Mouse (Mus musculus): Measurements from ENCODE around the gene Sh2d5. TPM values are rescaled to one million over a fixed set of nuclear protein-coding genes. Genes with fewer than 3 reads are reported as not detected.
A peak's percentile ranks its signal among the peaks of the same experiment; 100 is the strongest.

Sh2d5 gene
- total RNA-seq, 2 experiments from 2014 or later: 19.1 to 21.5 TPM

DNA sequence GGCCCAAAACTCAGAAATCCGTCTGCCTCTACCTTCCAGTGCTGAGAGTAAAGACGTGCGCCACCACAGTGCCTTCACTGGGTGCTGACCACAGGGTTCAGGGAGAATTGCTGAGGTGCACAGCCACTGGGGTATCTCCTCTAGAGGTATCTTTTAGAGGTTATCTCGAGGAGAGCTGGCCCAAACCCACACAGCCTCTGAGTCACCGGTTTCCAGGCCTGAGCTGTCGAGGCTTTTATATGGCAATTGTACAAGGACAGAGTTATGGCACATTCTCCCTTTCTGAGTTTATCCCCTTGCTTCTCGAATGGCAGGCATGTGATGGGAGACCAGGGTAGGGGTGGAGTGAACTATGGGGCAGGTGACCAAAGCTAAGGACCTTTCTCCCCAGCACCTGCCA lies 8.5 kb downstream of the Sh2d5 start:
- no peak for DNase-seq (ENCODE audit: low spot score in 2 of 2)

DNA sequence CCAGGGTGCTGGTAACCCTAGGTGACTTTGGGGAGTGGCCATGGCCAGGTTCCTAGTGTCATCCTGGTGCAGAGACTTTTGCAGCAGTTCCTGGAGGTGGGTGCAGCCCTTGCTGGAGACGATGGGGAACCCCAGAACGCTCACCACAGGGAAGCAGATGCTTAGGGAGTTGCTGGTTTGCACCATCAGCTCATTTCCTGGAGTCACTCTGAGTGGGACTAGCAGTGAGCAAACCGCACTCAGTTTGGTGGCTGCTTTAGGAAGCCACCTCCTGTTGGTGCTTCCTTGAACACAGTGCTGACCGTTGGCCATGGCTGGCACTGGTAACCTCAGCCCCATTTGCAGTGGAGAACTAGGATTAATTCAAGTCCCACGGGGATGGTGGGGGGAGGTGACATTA lies 9.3 kb downstream of the Sh2d5 start:
- DNase-seq (ENCODE audit: low spot score in 2 of 2): no peak

DNA sequence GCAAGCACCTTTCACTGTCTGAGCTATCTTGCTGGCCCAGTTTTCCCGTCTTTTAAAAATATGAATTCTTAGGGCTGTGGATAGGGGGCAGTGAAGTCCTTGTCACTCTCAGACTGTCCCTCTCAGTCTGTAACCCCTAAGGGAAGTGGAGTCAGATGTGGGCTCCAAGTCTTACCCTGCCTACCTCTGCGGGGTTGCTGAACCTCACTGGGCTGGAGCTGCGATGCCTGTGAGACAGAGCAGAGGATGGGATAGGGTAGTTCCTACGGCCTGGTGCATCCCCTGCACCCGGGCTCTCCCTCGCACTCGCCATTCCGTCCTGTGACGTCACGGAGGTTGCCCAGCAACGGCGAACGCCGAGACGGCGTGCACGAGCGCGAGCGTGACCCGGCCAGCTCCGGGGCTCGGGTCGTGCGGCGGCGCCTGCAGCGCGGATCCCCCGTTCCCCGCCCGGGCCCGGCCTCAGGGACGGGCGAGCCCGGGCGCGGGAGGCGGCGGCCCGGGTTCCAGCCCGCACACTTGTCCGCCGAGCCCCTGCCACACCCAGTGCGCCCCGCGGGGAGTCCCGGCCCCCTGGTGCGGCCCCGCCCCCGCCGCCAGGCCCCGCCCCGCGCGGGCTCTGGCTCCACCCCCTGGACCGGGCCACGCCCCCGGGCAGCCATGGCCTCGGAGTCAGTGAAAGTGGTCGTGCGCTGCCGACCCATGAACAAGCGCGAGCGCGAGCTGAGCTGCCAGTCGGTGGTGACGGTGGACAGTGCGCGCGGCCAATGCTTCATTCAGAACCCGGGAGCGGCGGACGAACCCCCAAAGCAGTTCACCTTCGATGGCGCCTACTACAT lies 11.9 kb downstream of the Sh2d5 start:
- peak; percentile 92 to 94 for DNase-seq (ENCODE audit: low spot score in 2 of 2)

DNA sequence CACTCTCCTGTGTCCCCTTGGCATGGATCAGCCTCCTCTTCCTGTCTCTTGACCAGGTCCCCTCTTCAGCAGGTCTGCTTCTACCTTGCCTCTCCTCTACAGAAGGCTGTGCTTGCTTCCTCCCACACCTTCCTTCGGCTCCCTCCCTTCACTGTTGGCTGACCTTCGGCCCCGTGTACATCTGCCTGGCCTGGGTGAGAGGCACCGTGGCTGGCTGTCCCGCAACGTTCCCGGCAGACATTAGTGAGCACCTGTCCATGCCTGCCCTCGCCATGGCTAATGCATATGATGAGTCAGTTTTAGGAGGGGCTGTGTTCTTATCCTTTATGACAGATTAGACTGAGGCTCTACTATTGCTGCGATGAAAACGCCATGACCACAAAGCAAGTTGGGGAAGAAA lies 17.7 kb downstream of the Sh2d5 start:
- DNase-seq (ENCODE audit: low spot score in 2 of 2): no peak

DNA sequence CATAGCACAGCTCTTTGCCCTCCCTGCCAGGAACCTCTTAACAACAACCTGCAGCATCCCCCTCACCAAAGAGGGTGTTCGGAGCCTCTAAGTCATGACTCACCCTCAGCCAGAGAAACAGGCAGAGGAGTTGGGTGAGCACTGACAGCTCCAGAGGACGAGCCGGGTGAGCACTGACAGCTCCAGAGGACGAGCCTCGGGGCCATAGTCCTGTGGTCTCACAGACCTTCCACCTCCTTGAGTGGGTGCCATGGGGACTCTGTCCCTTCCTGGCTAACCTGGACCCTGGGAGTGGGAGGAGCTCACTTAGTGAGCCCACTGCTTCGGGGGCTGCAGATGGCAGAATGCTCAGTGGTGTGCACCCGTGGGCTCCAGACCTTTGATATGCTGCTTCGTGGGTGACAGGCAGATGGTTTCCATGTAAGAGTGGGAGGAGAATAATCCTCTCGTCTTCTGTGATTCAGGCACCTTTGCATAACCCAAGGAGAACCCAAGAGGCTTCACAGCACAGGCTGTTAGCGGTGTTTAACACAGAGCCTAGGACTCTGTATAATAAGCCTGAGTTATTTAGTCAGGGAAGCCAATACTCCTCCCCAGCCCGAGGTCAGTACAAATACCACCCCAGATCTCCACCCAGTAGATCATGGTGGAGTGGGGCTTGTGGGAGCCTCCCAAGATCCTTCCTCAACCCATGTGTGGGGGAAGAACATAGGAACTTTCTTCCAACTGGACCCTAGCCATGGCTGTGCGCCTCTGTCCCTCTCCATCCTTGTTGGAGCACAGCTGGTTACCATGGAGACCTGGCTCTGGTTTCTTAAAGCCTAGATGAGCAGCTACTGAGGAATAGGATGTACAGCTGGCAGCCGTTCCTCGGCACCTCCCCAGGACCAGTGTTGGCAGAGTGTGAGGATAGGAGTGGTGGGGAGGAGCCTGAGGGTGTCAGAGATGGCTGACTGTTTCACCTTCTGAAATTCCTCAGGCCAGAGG lies 22.1 kb downstream of the Sh2d5 start:
- peak; percentile 28 to 39 for DNase-seq (ENCODE audit: low spot score in 2 of 2)

DNA sequence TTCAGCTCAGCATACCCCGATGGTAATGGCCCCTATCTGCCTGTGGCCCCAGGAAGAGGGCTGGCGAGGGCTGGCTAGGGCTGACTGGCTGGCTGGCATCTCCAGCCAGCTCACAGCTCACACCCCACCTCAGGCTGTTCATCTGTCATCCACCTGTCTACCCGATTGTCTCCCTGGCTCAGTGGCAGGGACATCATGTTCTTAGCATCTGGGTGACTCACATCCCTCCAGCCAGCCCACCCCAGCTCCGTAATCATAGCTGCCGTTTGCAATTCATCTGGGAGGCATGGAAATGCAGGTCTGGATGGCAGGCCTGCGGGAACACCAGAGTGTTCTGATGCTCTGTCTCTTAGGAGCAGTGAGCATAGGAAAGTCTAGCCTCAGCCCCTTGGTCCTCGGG lies 28.1 kb downstream of the Sh2d5 start:
- DNase-seq (ENCODE audit: low spot score in 2 of 2): no peak

DNA sequence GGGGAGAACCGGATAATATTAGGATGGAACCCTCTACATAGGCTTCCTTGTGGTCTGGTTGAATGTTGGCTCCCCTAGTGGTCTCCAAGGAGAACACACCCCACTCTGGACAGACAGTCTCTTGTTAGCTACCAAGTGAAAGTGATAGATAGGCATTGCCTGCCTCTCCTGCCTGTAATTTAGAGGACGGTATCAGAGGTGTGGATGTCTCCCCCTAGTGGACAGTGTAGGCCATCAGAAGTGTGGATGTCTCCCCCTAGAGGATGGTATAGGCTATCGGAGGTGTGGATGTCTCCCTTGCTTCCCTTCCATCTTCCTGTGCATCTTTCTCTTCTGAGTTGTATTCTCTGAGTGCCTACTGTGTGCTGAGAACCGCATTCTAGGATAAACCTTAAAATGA lies 32.6 kb downstream of the Sh2d5 start:
- peak; percentile 70 to 72 for DNase-seq (ENCODE audit: low spot score in 2 of 2)

DNA sequence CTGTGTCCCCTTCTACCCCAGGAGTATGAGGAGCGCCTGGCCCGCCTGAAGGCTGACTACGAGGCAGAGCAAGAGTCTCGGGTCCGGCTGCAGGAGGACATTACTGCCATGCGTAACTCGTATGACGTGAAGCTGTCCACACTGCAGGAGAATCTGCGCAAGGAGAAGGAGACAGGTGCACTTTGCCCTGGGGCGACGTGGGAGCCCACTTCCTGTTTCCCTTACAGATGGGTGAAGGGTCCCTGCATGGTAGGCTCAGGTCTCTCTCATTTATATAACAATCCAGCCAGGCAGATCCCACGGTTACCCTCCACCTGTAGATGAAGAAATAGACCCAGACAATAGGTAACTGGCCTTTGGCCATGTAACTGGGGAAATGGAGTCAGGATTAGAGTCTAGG lies 36.2 kb downstream of the Sh2d5 start:
- no peak for DNase-seq (ENCODE audit: low spot score in 2 of 2)

DNA sequence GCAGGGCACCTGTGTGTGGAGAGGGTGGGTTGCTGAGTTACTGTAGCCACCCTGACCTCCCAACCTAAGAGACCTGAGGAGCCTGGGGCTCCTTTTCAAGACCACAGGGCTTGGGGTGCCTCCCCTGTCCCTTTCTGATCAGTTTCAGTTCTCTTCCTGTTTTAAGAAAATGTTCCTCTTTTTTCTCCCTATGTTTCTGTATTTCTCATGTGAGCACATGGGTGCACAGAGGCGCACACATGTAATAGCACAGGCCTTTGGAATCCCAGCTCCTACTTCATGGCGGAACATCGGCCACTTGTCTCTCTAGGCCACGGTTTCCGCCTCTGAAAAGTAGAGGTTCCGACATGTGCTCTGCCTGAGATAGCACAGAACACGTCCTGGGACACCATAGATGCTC lies 38.5 kb downstream of the Sh2d5 start:
- no peak for DNase-seq (ENCODE audit: low spot score in 2 of 2)

DNA sequence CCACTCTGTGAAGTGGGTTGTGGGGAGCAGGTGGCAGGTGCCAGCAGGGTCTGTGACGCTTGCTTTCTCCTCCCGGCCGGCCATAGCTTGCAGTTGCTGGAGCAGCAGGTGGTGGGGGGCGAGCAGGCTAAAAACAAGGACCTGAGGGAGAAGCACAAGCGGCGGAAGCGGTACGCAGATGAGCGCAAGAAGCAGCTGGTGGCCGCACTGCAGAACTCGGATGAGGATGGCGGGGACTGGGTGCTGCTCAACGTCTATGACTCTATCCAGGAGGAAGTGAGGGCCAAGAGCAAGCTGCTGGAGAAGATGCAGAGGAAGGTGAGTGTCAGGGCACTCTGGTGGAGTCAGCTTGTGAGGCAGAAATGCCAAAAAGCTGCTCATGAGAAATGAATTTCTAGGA lies 41.8 kb downstream of the Sh2d5 start:
- no peak for DNase-seq (ENCODE audit: low spot score in 2 of 2)

DNA sequence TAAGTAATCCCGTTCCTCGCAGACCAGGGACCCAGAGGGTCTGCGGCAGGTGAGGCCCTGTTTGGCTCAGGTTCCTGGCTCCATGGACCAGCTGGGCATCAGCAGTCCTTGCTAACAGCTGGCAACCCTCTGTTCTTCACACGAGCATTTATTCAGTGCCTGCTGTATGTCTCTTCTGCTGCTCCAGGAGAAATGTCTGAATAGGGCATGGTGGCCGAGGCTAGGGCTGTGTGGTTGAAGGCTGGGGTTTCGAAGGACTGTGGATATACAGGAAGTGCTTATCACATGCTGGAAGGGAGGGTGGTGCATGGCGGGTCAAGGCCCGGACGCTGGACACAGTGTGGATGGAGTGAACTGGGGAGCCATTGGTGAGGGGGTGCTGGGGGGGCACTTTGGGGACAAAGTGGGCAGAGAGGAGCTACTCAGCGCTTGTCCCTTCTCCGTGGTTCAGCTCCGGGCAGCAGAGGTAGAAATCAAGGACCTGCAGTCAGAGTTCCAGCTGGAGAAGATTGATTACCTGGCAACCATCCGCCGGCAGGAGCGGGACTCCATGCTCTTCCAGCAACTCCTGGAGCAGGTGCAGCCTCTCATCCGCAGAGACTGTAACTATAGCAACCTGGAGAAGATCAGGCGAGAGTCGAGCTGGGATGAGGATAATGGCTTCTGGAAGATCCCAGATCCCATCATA lies 43.2 kb downstream of the Sh2d5 start:
- DNase-seq (ENCODE audit: low spot score in 2 of 2): no peak

DNA sequence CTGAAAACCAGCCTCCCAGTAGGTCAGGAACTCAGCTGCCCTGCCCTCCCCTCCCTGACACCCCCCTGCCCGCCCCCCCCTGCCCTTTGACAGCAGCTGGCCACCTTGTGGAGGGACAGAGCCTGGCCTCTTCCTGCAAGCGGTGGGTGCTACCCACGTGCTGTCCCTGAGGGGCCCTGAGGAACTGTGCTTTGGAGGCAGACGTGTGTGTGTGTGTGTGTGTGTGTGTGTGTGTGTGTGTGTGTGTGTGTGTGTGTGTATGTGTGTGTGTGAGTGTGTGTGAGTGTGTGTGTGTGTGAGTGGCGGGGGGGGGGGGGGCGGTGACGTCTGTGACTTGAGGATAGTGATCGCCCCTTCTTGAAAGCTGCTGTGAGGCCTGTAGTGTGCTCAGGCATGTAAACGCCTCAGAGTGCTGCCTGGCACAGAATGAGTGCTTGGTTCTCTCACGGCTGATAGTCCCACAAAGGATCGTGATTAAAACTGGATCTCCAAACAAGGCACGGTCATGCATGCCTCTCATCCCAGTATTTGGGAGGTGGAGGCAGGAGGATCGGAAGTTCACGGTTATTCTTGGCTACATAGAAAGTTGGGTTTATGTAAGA lies 43.8 kb downstream of the Sh2d5 start:
- DNase-seq (ENCODE audit: low spot score in 2 of 2): no peak

DNA sequence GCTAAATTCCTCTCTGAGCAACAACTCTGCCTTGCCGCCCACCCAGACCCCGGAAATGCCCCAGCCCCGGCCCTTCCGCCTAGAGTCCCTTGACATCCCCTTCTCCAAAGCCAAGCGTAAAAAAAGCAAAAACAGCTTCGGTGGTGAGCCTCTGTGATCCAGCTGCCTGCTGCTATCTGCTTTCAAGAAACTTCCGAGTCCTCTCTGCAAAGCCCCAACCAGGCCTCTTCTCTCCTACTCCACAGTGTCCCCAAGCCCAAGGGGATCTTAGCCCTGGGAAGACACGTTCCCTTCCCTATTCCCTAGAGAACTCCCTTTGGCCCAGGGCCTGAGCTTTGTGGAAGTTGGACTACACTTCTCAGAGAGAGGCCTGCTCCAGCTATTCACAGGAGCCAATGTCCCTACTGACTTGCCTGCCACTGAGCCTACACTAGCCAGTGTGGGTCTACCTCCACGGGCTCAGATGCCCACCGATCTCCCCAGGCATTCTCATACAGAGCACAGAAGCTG lies 51.1 kb downstream of the Sh2d5 start:
- DNase-seq (ENCODE audit: low spot score in 2 of 2): no peak

DNA sequence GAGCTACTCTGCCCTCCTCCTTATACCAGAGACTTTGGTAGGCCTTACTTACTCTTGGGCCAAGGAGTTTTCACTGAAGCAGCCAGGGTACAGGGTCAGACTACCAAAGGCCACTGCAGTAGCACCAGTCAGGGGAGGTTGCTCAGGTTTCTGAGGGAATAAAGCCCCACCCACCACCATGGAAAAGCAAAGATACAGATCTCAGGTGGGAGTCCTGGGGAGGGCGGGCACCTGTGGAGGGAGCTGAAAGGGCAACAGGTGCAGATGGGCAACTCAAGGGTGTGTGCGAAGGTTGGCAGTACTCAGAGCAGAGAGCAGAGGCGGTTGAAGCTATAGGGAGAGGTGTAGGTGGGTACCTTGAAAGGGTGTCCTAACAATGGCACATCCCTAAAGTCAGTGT lies 52.8 kb downstream of the Sh2d5 start:
- no peak for DNase-seq (ENCODE audit: low spot score in 2 of 2)

DNA sequence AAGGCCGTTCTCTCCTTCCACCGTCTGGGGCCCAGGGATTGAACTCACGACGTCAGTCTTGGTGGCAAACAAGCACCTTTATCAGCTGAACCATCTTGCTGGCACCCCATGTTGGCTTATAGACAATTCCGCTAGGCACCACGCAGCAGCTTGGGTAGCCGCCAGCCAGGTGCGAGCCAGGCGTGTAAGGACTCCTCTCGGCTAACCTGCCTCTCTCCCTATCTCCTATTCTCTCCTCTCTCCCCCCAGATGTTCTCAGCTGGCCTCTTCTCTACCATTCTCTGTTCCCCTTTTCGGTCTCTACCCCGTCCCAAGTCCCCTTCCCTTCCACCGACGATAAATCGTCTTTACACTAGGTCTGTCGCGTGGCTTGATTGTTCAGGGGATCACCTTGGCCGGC lies 53.5 kb downstream of the Sh2d5 start:
- DNase-seq (ENCODE audit: low spot score in 2 of 2): no peak

DNA sequence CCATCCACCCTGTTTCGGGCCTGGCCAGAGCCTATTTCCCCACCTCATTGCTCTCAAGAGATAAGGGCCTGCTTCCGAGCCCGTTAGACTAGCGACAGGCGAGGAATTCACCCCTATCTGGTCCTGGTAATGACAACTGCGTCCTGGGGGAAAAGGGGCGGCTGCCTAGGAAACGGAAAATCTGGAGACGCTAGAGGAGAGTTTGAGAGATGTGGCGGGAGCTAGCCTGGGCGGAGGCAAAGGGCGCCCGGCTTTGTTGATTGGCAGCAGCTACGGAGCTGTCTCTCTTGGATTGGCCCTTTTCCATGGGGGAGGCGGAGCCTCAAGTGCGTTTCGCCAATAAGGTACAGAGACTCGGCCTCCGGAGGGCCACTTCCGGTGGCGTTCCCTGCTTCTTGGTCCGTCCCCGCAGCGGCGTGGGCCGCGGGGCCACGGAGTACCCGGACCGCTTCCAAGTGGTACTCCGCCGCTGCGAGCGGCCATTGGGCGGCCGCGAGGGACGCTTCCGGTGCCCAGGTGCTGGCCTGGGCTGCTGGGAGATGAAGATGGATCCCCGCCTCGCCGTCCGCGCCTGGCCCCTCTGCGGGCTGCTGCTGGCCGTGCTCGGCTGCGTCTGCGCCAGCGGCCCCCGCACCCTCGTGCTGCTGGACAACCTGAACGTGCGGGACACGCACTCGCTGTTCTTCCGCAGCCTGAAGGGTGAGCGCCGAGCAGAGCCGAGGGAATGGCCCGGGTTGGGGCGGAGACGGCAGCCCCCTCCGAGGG lies 54.3 kb downstream of the Sh2d5 start, which contains the start of gene Ddost:
Gene Ddost (plus strand): TSS at position 391 of the 765 bp plus-strand sequence.
- DNase-seq (ENCODE audit: low spot score in 2 of 2): peak; percentile 97 to 98

DNA sequence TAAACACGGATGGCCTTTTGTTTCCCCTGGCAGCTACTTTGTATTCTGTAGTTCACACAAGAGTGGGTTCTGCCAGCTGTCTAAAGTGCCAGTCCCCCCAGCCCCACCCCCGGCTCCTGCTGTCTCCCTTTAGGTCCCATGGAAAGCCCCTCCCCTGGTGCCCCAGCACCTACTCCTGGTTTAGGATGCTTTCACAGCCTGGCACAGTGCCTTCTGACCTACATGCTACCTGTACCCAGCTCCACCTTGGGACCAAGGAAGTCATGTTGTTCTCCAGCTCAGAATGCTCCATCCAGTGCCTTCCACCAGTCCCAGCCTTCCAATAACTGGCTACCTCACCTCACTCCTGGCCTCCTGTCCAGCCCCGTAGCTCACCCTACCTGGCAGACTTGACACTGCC lies 56.8 kb downstream of the Sh2d5 start:
- DNase-seq (ENCODE audit: low spot score in 2 of 2): no peak

DNA sequence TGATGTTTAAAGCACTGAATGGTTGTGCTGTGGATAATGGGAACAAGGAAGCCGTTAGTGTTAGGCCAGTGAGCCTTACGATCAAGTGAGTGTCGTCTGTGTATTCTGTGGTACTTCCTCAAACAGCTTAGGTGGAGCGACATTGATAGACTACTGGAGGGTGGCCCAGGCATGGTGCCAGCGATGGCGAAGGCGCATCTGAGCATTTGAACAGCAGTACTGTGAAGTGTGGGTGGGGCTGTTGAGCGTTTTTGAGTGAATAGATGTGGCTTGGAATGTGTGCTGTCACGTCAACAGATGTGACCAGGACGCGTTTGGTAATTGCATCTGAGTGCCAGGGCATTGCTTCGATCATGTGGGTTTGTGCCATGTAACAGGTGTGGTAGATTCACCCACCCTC lies 57.5 kb downstream of the Sh2d5 start:
- DNase-seq (ENCODE audit: low spot score in 2 of 2): peak in 1 of 2 experiments; percentile 41

DNA sequence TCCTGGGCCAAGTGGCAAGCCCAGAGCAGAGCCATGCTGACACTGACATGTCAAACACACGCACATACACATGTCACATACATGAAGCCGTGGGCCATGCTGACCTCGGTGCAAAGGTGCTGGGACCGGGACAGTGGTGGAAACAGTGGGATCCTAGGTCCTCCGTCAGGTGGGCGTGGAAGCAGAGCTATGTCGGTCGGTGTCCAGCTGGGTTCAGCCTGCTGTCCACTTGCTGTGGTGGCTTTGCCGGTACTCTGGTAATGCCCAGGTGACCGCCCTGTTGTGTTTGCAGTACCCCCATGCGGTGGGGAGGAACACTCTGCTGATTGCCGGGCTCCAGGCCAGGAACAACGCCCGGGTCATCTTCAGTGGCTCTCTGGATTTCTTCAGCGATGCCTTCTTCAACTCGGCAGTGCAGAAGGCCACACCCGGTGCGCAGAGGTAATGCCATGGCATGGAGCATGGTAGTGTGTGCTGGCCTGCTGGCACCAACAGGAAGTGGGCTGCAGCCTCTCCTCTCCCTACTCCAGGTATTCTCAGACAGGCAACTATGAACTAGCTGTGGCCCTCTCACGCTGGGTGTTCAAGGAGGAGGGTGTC lies 60.2 kb downstream of the Sh2d5 start:
- no peak for DNase-seq (ENCODE audit: low spot score in 2 of 2)

Measured in layer of hippocampus, postnatal 10 days (tissue).